Mouse (Mus musculus): ENCODE data around the gene Bicra. TPM values are rescaled to one million over a fixed set of nuclear protein-coding genes. Genes with fewer than 3 reads are reported as not detected.

The Bicra gene
- polyA plus RNA-seq, 1 experiment, result 35.5 TPM

GRCm38 (mm10) chr7:15962311-15963288 lies 85.1 kb downstream of the Bicra start:
- H3K27ac ChIP-seq (ENCODE audit: insufficient read depth, low read depth, low read length), result no peak overlapping the region
- peaks cover 3% of the 10 kb centered on the region; the same call in 1 of the 2 replicates for H3K4me1 ChIP-seq (ENCODE audit: control insufficient read depth, insufficient read depth, low read length)
- H3K4me3 ChIP-seq (ENCODE audit: insufficient read depth, low read length), result no peak overlapping the region
- TF ChIP-seq CTCF (IDR thresholded peaks at IDR 0.05; ENCODE audit: low read depth, low read length), result no peak
- TF ChIP-seq POLR2A (IDR thresholded peaks at IDR 0.05; ENCODE audit: borderline replicate concordance, low read depth, low read length), result no peak

GRCm38 (mm10) chr7:15961798-15962197 lies 85.9 kb downstream of the Bicra start:
- TF ChIP-seq CTCF (IDR thresholded peaks at IDR 0.05; ENCODE audit: low read depth, low read length) (no peak), POLR2A (IDR thresholded peaks at IDR 0.05; ENCODE audit: borderline replicate concordance, low read depth, low read length) (no peak)
- Histone ChIP-seq H3K4me1 (ENCODE audit: control insufficient read depth, insufficient read depth, low read length) (peaks cover 3% of the 10 kb centered on the region; the same call in 1 of the 2 replicates), H3K27ac (ENCODE audit: insufficient read depth, low read depth, low read length) (no peak overlapping the region), H3K4me3 (ENCODE audit: insufficient read depth, low read length) (no peak overlapping the region)

GRCm38 (mm10) chr7:15961239-15961638 lies 86.5 kb downstream of the Bicra start:
- no peak for TF ChIP-seq CTCF (IDR thresholded peaks at IDR 0.05; ENCODE audit: low read depth, low read length)
- TF ChIP-seq POLR2A (IDR thresholded peaks at IDR 0.05; ENCODE audit: borderline replicate concordance, low read depth, low read length), result no peak
- no peak overlapping the region for H3K4me3 ChIP-seq (ENCODE audit: insufficient read depth, low read length)
- H3K27ac ChIP-seq (ENCODE audit: insufficient read depth, low read depth, low read length), result no peak overlapping the region
- H3K4me1 ChIP-seq (ENCODE audit: control insufficient read depth, insufficient read depth, low read length), result peaks cover 3% of the 10 kb centered on the region; the same call in 1 of the 2 replicates

- TF ChIP-seq POLR2A (IDR thresholded peaks at IDR 0.05; ENCODE audit: borderline replicate concordance, low read depth, low read length) (no peak), CTCF (IDR thresholded peaks at IDR 0.05; ENCODE audit: low read depth, low read length) (no peak)
Measured at GRCm38 (mm10) chr7:15960691-15961090, 87.0 kb downstream of the Bicra start.

GRCm38 (mm10) chr7:15956143-15956542 lies 91.6 kb downstream of the Bicra start:
- Histone ChIP-seq H3K27ac (ENCODE audit: insufficient read depth, low read depth, low read length) (no peak overlapping the region), H3K4me3 (ENCODE audit: insufficient read depth, low read length) (no peak overlapping the region), H3K4me1 (ENCODE audit: control insufficient read depth, insufficient read depth, low read length) (no peaks in the 10 kb centered on the region)
- no peak for TF ChIP-seq POLR2A (IDR thresholded peaks at IDR 0.05; ENCODE audit: borderline replicate concordance, low read depth, low read length)
- no peak for TF ChIP-seq CTCF (IDR thresholded peaks at IDR 0.05; ENCODE audit: low read depth, low read length)

More at GRCm38 (mm10) chr7:15960691-15961090, 87.0 kb downstream of the Bicra start:
- Histone ChIP-seq H3K27ac (ENCODE audit: insufficient read depth, low read depth, low read length) (no peak overlapping the region), H3K4me1 (ENCODE audit: control insufficient read depth, insufficient read depth, low read length) (peaks cover 3% of the 10 kb centered on the region; the same call in 1 of the 2 replicates), H3K4me3 (ENCODE audit: insufficient read depth, low read length) (no peak overlapping the region)

- no peaks in the 10 kb centered on the region for H3K4me1 ChIP-seq (ENCODE audit: control insufficient read depth, insufficient read depth, low read length)
- TF ChIP-seq POLR2A (IDR thresholded peaks at IDR 0.05; ENCODE audit: borderline replicate concordance, low read depth, low read length), result no peak
- TF ChIP-seq CTCF (IDR thresholded peaks at IDR 0.05; ENCODE audit: low read depth, low read length), result no peak
- H3K4me3 ChIP-seq (ENCODE audit: insufficient read depth, low read length), result no peak overlapping the region
- H3K27ac ChIP-seq (ENCODE audit: insufficient read depth, low read depth, low read length), result no peak overlapping the region
Measured at GRCm38 (mm10) chr7:15955509-15955908, 92.2 kb downstream of the Bicra start.

GRCm38 (mm10) chr7:15954978-15955443 lies 92.7 kb downstream of the Bicra start:
- Histone ChIP-seq H3K4me1 (ENCODE audit: control insufficient read depth, insufficient read depth, low read length) (no peaks in the 10 kb centered on the region), H3K4me3 (ENCODE audit: insufficient read depth, low read length) (no peak overlapping the region), H3K27ac (ENCODE audit: insufficient read depth, low read depth, low read length) (no peak overlapping the region)
- TF ChIP-seq CTCF (IDR thresholded peaks at IDR 0.05; ENCODE audit: low read depth, low read length), result no peak
- no peak for TF ChIP-seq POLR2A (IDR thresholded peaks at IDR 0.05; ENCODE audit: borderline replicate concordance, low read depth, low read length)

GRCm38 (mm10) chr7:15954436-15954835 lies 93.3 kb downstream of the Bicra start:
- H3K4me3 ChIP-seq (ENCODE audit: insufficient read depth, low read length), result no peak overlapping the region
- no peak overlapping the region for H3K27ac ChIP-seq (ENCODE audit: insufficient read depth, low read depth, low read length)
- TF ChIP-seq POLR2A (IDR thresholded peaks at IDR 0.05; ENCODE audit: borderline replicate concordance, low read depth, low read length) (no peak), CTCF (IDR thresholded peaks at IDR 0.05; ENCODE audit: low read depth, low read length) (no peak)
- H3K4me1 ChIP-seq (ENCODE audit: control insufficient read depth, insufficient read depth, low read length), result peaks cover 2% of the 10 kb centered on the region; the same call in 1 of the 2 replicates

- no peak for TF ChIP-seq CTCF (IDR thresholded peaks at IDR 0.05; ENCODE audit: low read depth, low read length)
- TF ChIP-seq POLR2A (IDR thresholded peaks at IDR 0.05; ENCODE audit: borderline replicate concordance, low read depth, low read length), result no peak
- Histone ChIP-seq H3K4me3 (ENCODE audit: insufficient read depth, low read length) (no peak overlapping the region), H3K4me1 (ENCODE audit: control insufficient read depth, insufficient read depth, low read length) (peaks cover 4% of the 10 kb centered on the region; the same call in 1 of the 2 replicates), H3K27ac (ENCODE audit: insufficient read depth, low read depth, low read length) (no peak overlapping the region)
Measured at GRCm38 (mm10) chr7:15953307-15954074, 94.2 kb downstream of the Bicra start.
